Mouse (Mus musculus): ENCODE results near the gene Tshz2. TPM values are rescaled to one million over a fixed set of nuclear protein-coding genes. Genes with fewer than 3 reads are reported as not detected.

Tshz2 gene
- polyA plus RNA-seq, 1 experiment from 2014 or later = 50.4 TPM

- WGBS = 62% methylated on average over 7 of the region's 7 CpGs
- ATAC-seq (ENCODE audit: low FRiP score) = no peak
These were observed 270.1 kb downstream of the Tshz2 start for GRCm38 (mm10) chr2:169902896-169903295.

GRCm38 (mm10) chr2:169906396-169906795, 273.6 kb downstream of the Tshz2 start:
- H3K27ac ChIP-seq (replicated peaks) = no peak overlapping the region
- no peaks in the 10 kb centered on the region for H3K27me3 ChIP-seq (replicated peaks)
- no peak overlapping the region for H3K9ac ChIP-seq (replicated peaks)
- no peak overlapping the region for H3K4me3 ChIP-seq (replicated peaks)
- H3K9me3 ChIP-seq (replicated peaks) = no peaks in the 10 kb centered on the region
- H3K36me3 ChIP-seq = no peaks in the 10 kb centered on the region
- 7% methylated on average over 9 of the region's 9 CpGs for WGBS
- ATAC-seq (ENCODE audit: low FRiP score) = no peak
- no peak overlapping the region for H3K4me2 ChIP-seq
- H3K4me1 ChIP-seq = peaks cover 26% of the 10 kb centered on the region

More at GRCm38 (mm10) chr2:169902896-169903295, 270.1 kb downstream of the Tshz2 start:
- no peaks in the 10 kb centered on the region for H3K27me3 ChIP-seq (replicated peaks)
- H3K9me3 ChIP-seq (replicated peaks) = no peaks in the 10 kb centered on the region
- H3K36me3 ChIP-seq = no peaks in the 10 kb centered on the region
- no peak overlapping the region for H3K4me3 ChIP-seq (replicated peaks)
- H3K4me1 ChIP-seq = peaks cover 17% of the 10 kb centered on the region
- no peak overlapping the region; the same call in 1 of the 2 replicates for H3K27ac ChIP-seq (replicated peaks)
- no peak overlapping the region for H3K9ac ChIP-seq (replicated peaks)
- H3K4me2 ChIP-seq = no peak overlapping the region

GRCm38 (mm10) chr2:169907979-169908378, 275.2 kb downstream of the Tshz2 start:
- H3K4me3 ChIP-seq (replicated peaks) = no peak overlapping the region
- ATAC-seq (ENCODE audit: low FRiP score) = no peak
- WGBS = 89% methylated on average over 7 of the region's 7 CpGs
- no peak overlapping the region for H3K27ac ChIP-seq (replicated peaks)
- H3K4me1 ChIP-seq = peaks cover 32% of the 10 kb centered on the region
- no peak overlapping the region for H3K4me2 ChIP-seq
- H3K9me3 ChIP-seq (replicated peaks) = no peaks in the 10 kb centered on the region
- H3K27me3 ChIP-seq (replicated peaks) = no peaks in the 10 kb centered on the region
- H3K9ac ChIP-seq (replicated peaks) = no peak overlapping the region
- no peaks in the 10 kb centered on the region for H3K36me3 ChIP-seq

GRCm38 (mm10) chr2:169910606-169911005, 277.8 kb downstream of the Tshz2 start:
- whole genome bisulfite sequencing = 68% methylated on average over 4 of the region's 4 CpGs
- ATAC-seq (ENCODE audit: low FRiP score) = no peak

GRCm38 (mm10) chr2:169912826-169913225, 280.0 kb downstream of the Tshz2 start:
- H3K9ac ChIP-seq (replicated peaks) = no peak overlapping the region
- WGBS = 67% methylated on average over 14 of the region's 14 CpGs
- no peak overlapping the region for H3K4me3 ChIP-seq (replicated peaks)
- no peaks in the 10 kb centered on the region for H3K36me3 ChIP-seq
- H3K4me2 ChIP-seq = no peak overlapping the region
- H3K27ac ChIP-seq (replicated peaks) = no peak overlapping the region
- ATAC-seq (ENCODE audit: low FRiP score) = no peak
- H3K4me1 ChIP-seq = peaks cover 15% of the 10 kb centered on the region
- no peaks in the 10 kb centered on the region for H3K27me3 ChIP-seq (replicated peaks)
- no peaks in the 10 kb centered on the region for H3K9me3 ChIP-seq (replicated peaks)

More at GRCm38 (mm10) chr2:169910606-169911005, 277.8 kb downstream of the Tshz2 start:
- Histone ChIP-seq H3K27me3 (replicated peaks) (no peaks in the 10 kb centered on the region), H3K9ac (replicated peaks) (no peak overlapping the region), H3K27ac (replicated peaks) (no peak overlapping the region), H3K36me3 (no peaks in the 10 kb centered on the region), H3K4me3 (replicated peaks) (no peak overlapping the region), H3K4me2 (no peak overlapping the region), H3K4me1 (peaks cover 30% of the 10 kb centered on the region), H3K9me3 (replicated peaks) (no peaks in the 10 kb centered on the region)

GRCm38 (mm10) chr2:169914903-169915302, 282.1 kb downstream of the Tshz2 start:
- Histone ChIP-seq H3K4me3 (replicated peaks) (no peak overlapping the region), H3K4me1 (peaks cover 12% of the 10 kb centered on the region), H3K36me3 (no peaks in the 10 kb centered on the region), H3K27ac (replicated peaks) (no peak overlapping the region), H3K9ac (replicated peaks) (no peak overlapping the region), H3K9me3 (replicated peaks) (no peaks in the 10 kb centered on the region), H3K27me3 (replicated peaks) (no peaks in the 10 kb centered on the region), H3K4me2 (no peak overlapping the region)
- ATAC-seq (ENCODE audit: low FRiP score) = no peak
- WGBS = 86% methylated on average over 8 of the region's 8 CpGs

GRCm38 (mm10) chr2:169915326-169915725, 282.5 kb downstream of the Tshz2 start:
- no peaks in the 10 kb centered on the region for H3K27me3 ChIP-seq (replicated peaks)
- H3K36me3 ChIP-seq = no peaks in the 10 kb centered on the region
- H3K9ac ChIP-seq (replicated peaks) = no peak overlapping the region
- H3K4me2 ChIP-seq = no peak overlapping the region
- no peak overlapping the region for H3K4me3 ChIP-seq (replicated peaks)
- peaks cover 7% of the 10 kb centered on the region for H3K4me1 ChIP-seq
- H3K27ac ChIP-seq (replicated peaks) = no peak overlapping the region
- no peak for ATAC-seq (ENCODE audit: low FRiP score)
- 65% methylated on average over 13 of the region's 13 CpGs for WGBS
- H3K9me3 ChIP-seq (replicated peaks) = no peaks in the 10 kb centered on the region

GRCm38 (mm10) chr2:169919111-169919695, 286.4 kb downstream of the Tshz2 start:
- 68% methylated on average over 3 of the region's 3 CpGs for WGBS
- no peaks in the 10 kb centered on the region for H3K36me3 ChIP-seq
- H3K4me1 ChIP-seq = no peaks in the 10 kb centered on the region
- no peak overlapping the region for H3K27ac ChIP-seq (replicated peaks)
- H3K9ac ChIP-seq (replicated peaks) = no peak overlapping the region
- ATAC-seq (ENCODE audit: low FRiP score) = no peak
- no peaks in the 10 kb centered on the region for H3K9me3 ChIP-seq (replicated peaks)
- H3K4me2 ChIP-seq = no peak overlapping the region
- no peaks in the 10 kb centered on the region for H3K27me3 ChIP-seq (replicated peaks)
- H3K4me3 ChIP-seq (replicated peaks) = no peak overlapping the region

GRCm38 (mm10) chr2:169924177-169924810, 291.5 kb downstream of the Tshz2 start:
- ATAC-seq (ENCODE audit: low FRiP score) = no peak
- no peak overlapping the region for H3K9ac ChIP-seq (replicated peaks)
- no peak overlapping the region for H3K27ac ChIP-seq (replicated peaks)
- no peak overlapping the region for H3K4me3 ChIP-seq (replicated peaks)
- peaks cover 15% of the 10 kb centered on the region for H3K4me1 ChIP-seq
- H3K9me3 ChIP-seq (replicated peaks) = no peaks in the 10 kb centered on the region
- 87% methylated on average over 8 of the region's 8 CpGs for WGBS
- no peak overlapping the region for H3K4me2 ChIP-seq
- H3K27me3 ChIP-seq (replicated peaks) = no peaks in the 10 kb centered on the region
- no peaks in the 10 kb centered on the region for H3K36me3 ChIP-seq

- Histone ChIP-seq H3K36me3 (no peaks in the 10 kb centered on the region), H3K4me2 (no peak overlapping the region), H3K27me3 (replicated peaks) (no peaks in the 10 kb centered on the region), H3K4me3 (replicated peaks) (no peak overlapping the region), H3K9ac (replicated peaks) (no peak overlapping the region), H3K4me1 (peaks cover 22% of the 10 kb centered on the region), H3K9me3 (replicated peaks) (no peaks in the 10 kb centered on the region), H3K27ac (replicated peaks) (no peak overlapping the region)
- ATAC-seq (ENCODE audit: low FRiP score) = no peak
- WGBS = 76% methylated on average over 5 of the region's 5 CpGs
These were observed 292.7 kb downstream of the Tshz2 start for GRCm38 (mm10) chr2:169925466-169925865.

- Histone ChIP-seq H3K4me3 (replicated peaks) (no peak overlapping the region), H3K27ac (replicated peaks) (no peak overlapping the region), H3K9ac (replicated peaks) (no peak overlapping the region), H3K4me1 (peaks cover 22% of the 10 kb centered on the region), H3K27me3 (replicated peaks) (no peaks in the 10 kb centered on the region), H3K9me3 (replicated peaks) (no peaks in the 10 kb centered on the region), H3K4me2 (no peak overlapping the region), H3K36me3 (no peaks in the 10 kb centered on the region)
- WGBS = 87% methylated on average over 11 of the region's 11 CpGs
- ATAC-seq (ENCODE audit: low FRiP score) = no peak
These were observed 293.2 kb downstream of the Tshz2 start for GRCm38 (mm10) chr2:169926016-169926415.

- Histone ChIP-seq H3K9ac (replicated peaks) (no peak overlapping the region), H3K27ac (replicated peaks) (no peak overlapping the region), H3K4me3 (replicated peaks) (no peak overlapping the region), H3K4me2 (no peak overlapping the region), H3K27me3 (replicated peaks) (no peaks in the 10 kb centered on the region), H3K9me3 (replicated peaks) (no peaks in the 10 kb centered on the region), H3K4me1 (peaks cover 22% of the 10 kb centered on the region), H3K36me3 (no peaks in the 10 kb centered on the region)
- ATAC-seq (ENCODE audit: low FRiP score) = no peak
- 87% methylated on average over 2 of the region's 2 CpGs for WGBS
These were observed 294.6 kb downstream of the Tshz2 start for GRCm38 (mm10) chr2:169927401-169927800.
